Mouse (Mus musculus) forebrain, embryonic 10.5 days (tissue): ENCODE results near the gene Rapsn. TPM values are rescaled to one million over a fixed set of nuclear protein-coding genes. Genes with fewer than 3 reads are reported as not detected.

Experiments
- DNase-seq: peaks from one replicate; pipeline ENCODE4 v3.0.0-alpha.2; 2017; ENCODE audit warnings: low spot score; ENCODE audit errors: extremely low spot score
- H3K27ac ChIP-seq: fragments of 300-500 bp; sonication (generic); 2 replicates; pipeline ENCODE4 v1.5.1; 2016; ENCODE audit warnings: mild to moderate bottlenecking
- H3K27me3 ChIP-seq: fragments of 300-500 bp; sonication (generic); 2 replicates; pipeline ENCODE4 v1.6.1; 2016; ENCODE audit warnings: mild to moderate bottlenecking; ENCODE audit not compliant: poor library complexity, severe bottlenecking
- H3K36me3 ChIP-seq: fragments of 300-500 bp; sonication (generic); replicated peaks from 2 replicates; pipeline ENCODE4 v1.6.1; 2016; ENCODE audit warnings: mild to moderate bottlenecking, moderate library complexity
- H3K4me1 ChIP-seq: fragments of 300-500 bp; sonication (generic); 2 replicates; pipeline ENCODE4 v1.6.1; 2016
- H3K4me3 ChIP-seq: fragments of 300-500 bp; sonication (generic); 2 replicates; pipeline ENCODE4 v1.5.1; 2016; ENCODE audit warnings: mild to moderate bottlenecking, moderate library complexity
- H3K9me3 ChIP-seq: fragments of 300-500 bp; sonication (generic); 2 replicates; pipeline ENCODE4 v1.6.1; 2016; ENCODE audit warnings: mild to moderate bottlenecking, moderate library complexity
- WGBS: fragments of 180-500 bp; shearing (Covaris S2); methylation state at CpG from one replicate; pipeline ENCODE4 v1.1.7; 2016; 5-methylcytosine and 5-hydroxymethylcytosine counted together
- polyA plus RNA-seq: library from polyadenylated mRNA; unstranded; fragments of >200 nt; fragmentation: Nextera tagmentation; extraction: Ambion mirVana; gene quantifications from 2 replicates; pipeline ENCODE4 v1.2.1, GENCODE M21; 2016

Rapsn gene
- polyA plus RNA-seq, 1 experiment from 2014 or later: 4.9 TPM

DNA sequence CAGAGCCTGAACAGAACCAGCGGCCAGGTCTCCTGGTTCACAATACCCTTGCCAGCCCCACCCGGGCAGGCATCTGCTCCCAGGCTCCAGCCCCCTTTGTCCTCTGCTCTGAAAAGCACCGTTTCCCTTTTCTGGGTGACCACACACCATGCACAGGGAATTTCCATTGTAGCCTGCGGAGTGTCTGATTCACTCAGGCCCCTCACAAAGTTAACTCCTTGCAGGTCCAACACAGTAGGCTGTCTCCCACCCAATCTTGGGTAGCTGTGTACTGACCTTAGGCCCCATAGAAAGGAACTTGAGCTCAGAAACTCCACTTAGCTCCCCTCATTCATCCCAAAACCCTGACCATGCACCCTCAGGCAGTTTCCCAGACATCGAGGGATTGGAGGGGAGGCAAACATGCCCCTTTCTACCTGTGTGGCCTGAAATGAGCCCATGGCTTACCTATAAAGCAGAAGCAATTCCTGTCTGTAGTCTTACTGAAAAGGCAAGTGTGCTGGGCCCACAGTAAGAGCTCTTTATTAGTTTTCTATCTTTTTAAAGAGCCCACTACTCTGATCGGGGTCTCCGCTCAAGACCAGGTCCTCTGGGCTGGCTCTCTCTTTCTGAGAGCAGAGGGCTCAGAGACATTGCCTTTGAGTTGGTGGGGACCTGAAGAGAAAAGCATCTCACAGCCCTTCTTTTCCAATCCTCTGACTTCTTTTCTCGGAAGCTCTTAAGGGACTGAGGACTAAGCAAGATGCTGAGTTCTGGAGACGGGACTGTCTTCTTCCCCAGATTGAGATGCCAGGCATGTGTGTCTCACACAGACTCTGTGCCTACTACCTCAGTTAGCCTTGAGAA, 51.2 kb downstream of the Rapsn start:
- Histone ChIP-seq H3K4me3 (no peak overlapping the region), H3K27me3 (no peaks in the 10 kb centered on the region), H3K36me3 (no peaks in the 10 kb centered on the region), H3K4me1 (peaks cover 20% of the 10 kb centered on the region), H3K9me3 (no peaks in the 10 kb centered on the region), H3K27ac (peak overlapping the region; percentile 40; the same call in 1 of the 2 replicates)
- no peak for DNase-seq
- WGBS: 62% methylated on average over 9 of the region's 9 CpGs

DNA sequence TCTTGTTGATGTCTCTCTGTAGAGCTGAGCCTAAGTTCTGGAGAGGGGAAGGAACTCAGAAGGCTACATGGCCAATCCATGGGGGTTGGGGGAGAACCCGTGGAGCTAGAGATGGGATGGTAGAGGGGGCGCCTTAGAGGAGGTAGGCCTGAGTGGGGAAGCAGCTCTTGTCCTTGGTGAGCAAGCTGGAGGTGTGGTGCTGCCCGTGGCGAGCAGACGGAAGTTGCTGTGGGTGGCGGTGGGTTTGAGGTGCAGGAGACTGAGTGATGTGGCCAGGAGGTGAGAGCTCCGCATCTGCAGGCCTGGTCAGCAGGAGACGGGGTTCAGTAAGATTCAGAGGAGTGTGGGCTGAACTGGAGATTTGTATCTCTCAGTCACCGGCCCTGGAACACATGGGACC, 52.0 kb downstream of the Rapsn start:
- H3K4me3 ChIP-seq: no peak overlapping the region
- DNase-seq: no peak
- no peaks in the 10 kb centered on the region for H3K9me3 ChIP-seq
- no peaks in the 10 kb centered on the region for H3K36me3 ChIP-seq
- no peak overlapping the region for H3K27ac ChIP-seq
- 89% methylated on average over 9 of the region's 9 CpGs for WGBS
- peaks cover 20% of the 10 kb centered on the region for H3K4me1 ChIP-seq
- no peaks in the 10 kb centered on the region for H3K27me3 ChIP-seq

DNA sequence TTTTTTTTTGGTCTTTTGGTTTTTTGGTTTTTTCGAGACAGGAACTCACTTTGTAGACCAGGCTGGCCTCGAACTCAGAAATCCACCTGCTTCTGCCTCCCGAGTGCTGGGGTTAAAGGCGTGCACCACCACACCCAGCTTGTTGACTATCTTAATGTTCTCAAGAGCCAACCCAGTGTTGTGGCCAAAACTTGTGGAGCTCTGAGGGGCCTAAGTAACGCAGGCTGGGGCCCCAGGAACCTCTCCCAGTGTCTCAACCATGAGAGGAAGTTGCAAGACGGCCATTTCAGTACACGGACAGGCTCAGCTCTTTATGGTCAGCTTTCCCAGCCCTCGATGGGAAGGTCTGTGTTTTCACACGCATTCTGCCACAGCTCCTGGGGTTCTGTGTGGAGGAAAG, 53.6 kb downstream of the Rapsn start:
- no peak overlapping the region for H3K4me3 ChIP-seq
- no peaks in the 10 kb centered on the region for H3K36me3 ChIP-seq
- WGBS: 83% methylated on average over 9 of the region's 9 CpGs
- H3K4me1 ChIP-seq: peaks cover 17% of the 10 kb centered on the region
- no peak for DNase-seq
- no peaks in the 10 kb centered on the region for H3K27me3 ChIP-seq
- H3K9me3 ChIP-seq: no peaks in the 10 kb centered on the region
- H3K27ac ChIP-seq: no peak overlapping the region

DNA sequence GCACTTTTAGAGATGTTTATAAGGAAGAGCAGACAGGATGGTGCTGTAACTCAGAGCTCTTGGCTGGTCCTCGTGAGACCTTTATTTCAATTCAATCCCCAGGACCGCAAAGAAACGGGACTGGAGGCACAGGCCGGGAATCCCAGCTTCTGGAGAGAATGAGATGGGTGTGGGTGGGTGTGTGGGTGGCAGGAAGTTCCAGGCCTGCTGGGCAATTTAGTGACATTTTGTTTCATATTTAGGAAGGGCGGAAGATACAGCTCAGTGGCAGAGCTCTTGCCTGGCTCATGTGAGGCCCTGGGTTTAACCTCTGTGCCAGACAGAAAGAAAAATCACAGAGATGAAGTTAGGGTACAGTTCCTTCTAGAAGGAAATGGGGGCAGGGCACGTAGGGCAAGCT, 54.8 kb downstream of the Rapsn start:
- DNase-seq: no peak
- H3K4me3 ChIP-seq: no peak overlapping the region
- WGBS: 80% methylated on average over 6 of the region's 6 CpGs
- H3K36me3 ChIP-seq: no peaks in the 10 kb centered on the region
- H3K9me3 ChIP-seq: no peaks in the 10 kb centered on the region
- no peaks in the 10 kb centered on the region for H3K27me3 ChIP-seq
- peaks cover 9% of the 10 kb centered on the region for H3K4me1 ChIP-seq
- H3K27ac ChIP-seq: no peak overlapping the region

DNA sequence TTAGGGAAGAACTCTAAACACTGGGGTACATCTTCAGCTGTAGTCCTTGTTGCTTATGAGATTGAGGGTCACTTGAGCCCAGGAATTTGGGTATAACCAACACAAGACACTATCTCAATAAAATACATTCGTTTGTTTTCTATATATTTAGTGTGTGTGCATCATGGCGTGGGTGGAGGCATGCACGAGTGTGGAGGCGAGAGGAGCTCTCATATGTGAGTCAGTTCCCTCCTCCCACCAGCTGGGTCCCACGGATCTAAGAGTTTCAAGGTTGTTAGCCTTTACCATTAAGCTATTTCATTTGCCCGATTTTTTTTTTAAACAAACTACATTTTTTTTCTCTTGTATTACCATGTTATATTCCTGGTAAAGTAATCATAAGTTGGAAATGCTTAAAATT, 55.4 kb downstream of the Rapsn start:
- H3K9me3 ChIP-seq: no peaks in the 10 kb centered on the region
- peaks cover 9% of the 10 kb centered on the region for H3K4me1 ChIP-seq
- WGBS: 82% methylated on average over 6 of the region's 6 CpGs
- H3K4me3 ChIP-seq: no peak overlapping the region
- no peak overlapping the region for H3K27ac ChIP-seq
- H3K27me3 ChIP-seq: no peaks in the 10 kb centered on the region
- H3K36me3 ChIP-seq: no peaks in the 10 kb centered on the region
- DNase-seq: no peak

Other genes with a start within 250 kb of the Rapsn start
- gene Mtch2, start 188.5 kb upstream of the Rapsn start, polyA plus RNA-seq: 245 and 249 TPM in 2 replicates
- 3.1 and 3.4 TPM in 2 replicates for gene C1qtnf4, start 149.8 kb upstream of the Rapsn start, polyA plus RNA-seq
- 59.1 and 61.4 TPM in 2 replicates for gene Kbtbd4, start 130.9 kb upstream of the Rapsn start, polyA plus RNA-seq
- gene Ndufs3, start 130.8 kb upstream of the Rapsn start, polyA plus RNA-seq: 201 and 203 TPM in 2 replicates
- gene Celf1, start 95.2 kb upstream of the Rapsn start, polyA plus RNA-seq: 156 and 161 TPM in 2 replicates
- 361 TPM in 2 replicates for gene Psmc3, start 18.4 kb downstream of the Rapsn start, polyA plus RNA-seq
- 17.8 and 17.9 TPM in 2 replicates for gene Slc39a13, start 34.8 kb downstream of the Rapsn start, polyA plus RNA-seq
- 2.8 and 3.1 TPM in 2 replicates for gene Spi1, start 46.8 kb downstream of the Rapsn start, polyA plus RNA-seq
- gene Mybpc3, start 82.5 kb downstream of the Rapsn start, polyA plus RNA-seq: not detected in 2 replicates
- gene Madd, start 148.2 kb downstream of the Rapsn start, polyA plus RNA-seq: 14.5 and 17.8 TPM in 2 replicates
- 1.4 and 2.5 TPM in 2 replicates for gene Nr1h3, start 167.2 kb downstream of the Rapsn start, polyA plus RNA-seq
- 25.4 and 27.7 TPM in 2 replicates for gene Acp2, start 167.3 kb downstream of the Rapsn start, polyA plus RNA-seq
- gene Ddb2, start 201.4 kb downstream of the Rapsn start, polyA plus RNA-seq: 9.3 and 10.6 TPM in 2 replicates
- 38.7 and 40.1 TPM in 2 replicates for gene Pacsin3, start 220.3 kb downstream of the Rapsn start, polyA plus RNA-seq
- 97.5 and 99.0 TPM in 2 replicates for gene Arfgap2, start 229.4 kb downstream of the Rapsn start, polyA plus RNA-seq